Mouse (Mus musculus): ENCODE measurements around the gene Krt77.

- TF ChIP-seq EP300 (IDR thresholded peaks at IDR 0.05) (no peak), CTCF (IDR thresholded peaks at IDR 0.05) (no peak)
These were observed 3.7 kb upstream of the Krt77 start for GRCm38 (mm10) chr15:101873231-101873630.

Data from lung, postnatal 0 days (tissue).